10 mouse cellular contexts compared by ENCODE assay signal in genomic region chr4:63226164-63226882, GRCm38 (mm10). TPM values are rescaled to one million over a fixed set of nuclear protein-coding genes. Genes with fewer than 3 reads are reported as not detected.
DNase-seq lines count a peak whose midpoint lies in the region; ATAC-seq and TF ChIP-seq lines count a peak whose summit lies in the region.
"Had no signal": no experiment of that assay in that cellular context is flagged by ENCODE, and none has a peak within 500 bp of the region (broad histone marks: within the 10 kb centered on the region; RNA-seq: fewer than 3 reads in every experiment).

No protein-coding gene starts in this region.

- no peak overlapping the region for H3K9ac ChIP-seq in lung, embryonic 16.5 days (ENCODE audit: low read length)
- H3K9ac ChIP-seq in hindbrain, embryonic 16.5 days (ENCODE audit: low read depth, low read length), result no peak overlapping the region
- no peak overlapping the region for H3K9ac ChIP-seq in limb, embryonic 14.5 days (ENCODE audit: low read depth, low read length, severe bottlenecking)

- no peak for ATAC-seq in cerebellum, adult (ENCODE audit: insufficient number of reproducible peaks, low FRiP score, low TSS enrichment)
- ATAC-seq in lung, embryonic 16.5 days (ENCODE audit: low read depth), result peak; percentile 53
- ATAC-seq in hindbrain, embryonic 16.5 days, result peak; percentile 61; the same call in 1 of the 2 replicates
- ATAC-seq in limb, embryonic 14.5 days (ENCODE audit: low FRiP score, low read depth), result no peak
- no peak for ATAC-seq in erythroblast, adult 5-6 weeks (replicated peaks; ENCODE audit: low FRiP score, poor library complexity, severe bottlenecking)

- no peak overlapping the region for H3K4me3 ChIP-seq in lung, embryonic 16.5 days (ENCODE audit: low read length)
- no peak overlapping the region for H3K4me3 ChIP-seq in hindbrain, embryonic 16.5 days (ENCODE audit: low read length)
- no peak overlapping the region for H3K4me3 ChIP-seq in limb, embryonic 14.5 days (replicated peaks; ENCODE audit: low read length)

- peaks cover 15% of the 10 kb centered on the region for H3K4me1 ChIP-seq in lung, embryonic 16.5 days (replicated peaks; ENCODE audit: control insufficient read depth, insufficient read depth, low read length)
- peaks cover 36% of the 10 kb centered on the region for H3K4me1 ChIP-seq in hindbrain, embryonic 16.5 days (ENCODE audit: control insufficient read depth, insufficient read depth, low read depth, low read length)
- H3K4me1 ChIP-seq in limb, embryonic 14.5 days (ENCODE audit: control insufficient read depth, insufficient read depth, low read length), result peaks cover 52% of the 10 kb centered on the region

- H3K36me3 ChIP-seq in lung, embryonic 16.5 days (ENCODE audit: control insufficient read depth, insufficient read depth, low read length), result peaks cover 12% of the 10 kb centered on the region
- no peaks in the 10 kb centered on the region for H3K36me3 ChIP-seq in hindbrain, embryonic 16.5 days (ENCODE audit: control insufficient read depth, insufficient read depth, low read length)
- peaks cover 78% of the 10 kb centered on the region for H3K36me3 ChIP-seq in limb, embryonic 14.5 days (ENCODE audit: control insufficient read depth, insufficient read depth, low read length)

- 53% methylated on average over 8 of the region's 8 CpGs for WGBS in lung, embryonic 16.5 days
- 58% methylated on average over 8 of the region's 8 CpGs for WGBS in hindbrain, embryonic 16.5 days
- 65% methylated on average over 8 of the region's 8 CpGs for WGBS in limb, embryonic 14.5 days

- DNase-seq in cerebellum, postnatal 10 days, result peak; percentile 70 to 84
- DNase-seq in lung, postnatal 36 days, result no peak
- peak; percentile 67 for DNase-seq in limb, embryonic 14.5 days (ENCODE audit: low spot score)
- DNase-seq in adrenal gland, adult 8-10 months, result no peak

- H3K9me3 ChIP-seq in lung, embryonic 16.5 days (ENCODE audit: control insufficient read depth, low read length), result no peaks in the 10 kb centered on the region
- no peaks in the 10 kb centered on the region for H3K9me3 ChIP-seq in hindbrain, embryonic 16.5 days (ENCODE audit: control insufficient read depth, low read length)
- no peaks in the 10 kb centered on the region for H3K9me3 ChIP-seq in limb, embryonic 14.5 days (ENCODE audit: control insufficient read depth, low read length)

- no peaks in the 10 kb centered on the region for H3K27me3 ChIP-seq in lung, embryonic 16.5 days (ENCODE audit: control insufficient read depth, insufficient read depth, low read depth, low read length)
- H3K27me3 ChIP-seq in hindbrain, embryonic 16.5 days (replicated peaks; ENCODE audit: control insufficient read depth, insufficient read depth, low read length), result no peaks in the 10 kb centered on the region
- H3K27me3 ChIP-seq in limb, embryonic 14.5 days (ENCODE audit: control insufficient read depth, insufficient read depth, low read length), result no peaks in the 10 kb centered on the region

- H3K4me2 ChIP-seq in lung, embryonic 16.5 days (ENCODE audit: low read depth, low read length), result no peak overlapping the region
- H3K4me2 ChIP-seq in hindbrain, embryonic 16.5 days (ENCODE audit: low read length), result no peak overlapping the region
- no peak overlapping the region for H3K4me2 ChIP-seq in limb, embryonic 14.5 days (replicated peaks; ENCODE audit: low read depth, low read length, severe bottlenecking)
- H3K4me2 ChIP-seq: heart, embryonic 11.5 days had no signal

- TF ChIP-seq POLR2A in limb, embryonic 14.5 days (IDR thresholded peaks at IDR 0.05; ENCODE audit: borderline replicate concordance, extremely low read depth, insufficient read depth, insufficient read length), result no peak

- H3K27ac ChIP-seq in lung, embryonic 16.5 days (ENCODE audit: low read length), result peak overlapping the region; percentile 78
- no peak overlapping the region for H3K27ac ChIP-seq in hindbrain, embryonic 16.5 days (ENCODE audit: low read depth, low read length)
- peak overlapping the region; percentile 80 for H3K27ac ChIP-seq in limb, embryonic 14.5 days (replicated peaks; ENCODE audit: low read depth, low read length)

RNA-seq across cellular contexts. Expression of gene Col27a1, which starts 12.5 kb away (rescaled TPM):
- 16.4 and 18.3 TPM in 2 replicates for polyA plus RNA-seq in lung, embryonic 16.5 days (2015; fragmentation: Nextera tagmentation; extraction: Ambion mirVana)
- 2.7 and 3.1 TPM in 2 replicates for polyA plus RNA-seq in hindbrain, embryonic 16.5 days (2015; fragmentation: Nextera tagmentation; extraction: Ambion mirVana)
- 134 and 171 TPM in 2 replicates for polyA plus RNA-seq in limb, embryonic 14.5 days (2012; rRNA removed)
- 34.1 and 40.5 TPM in 2 replicates for polyA plus RNA-seq in limb, embryonic 14.5 days (2014; fragmentation: Nextera tagmentation; extraction: Ambion mirVana)
- total RNA-seq in erythroblast, adult 5-6 weeks (2015; ENCODE audit: low replicate concordance), result 0.96 TPM in 1 of 2 replicates, not detected in the other
- not detected in 2 replicates for total RNA-seq in erythroblast, adult 5-6 weeks (2017; ENCODE audit: low replicate concordance)
- 10 to 100 TPM in 3 of 4 experiments, 1 to 10 TPM in 1; 9.8 to 32.3 (median 22.5) TPM for total RNA-seq in adrenal gland, adult 8-10 months (2022)

RNA-seq across cellular contexts. Expression of gene Kif12, which starts 54.4 kb away (rescaled TPM):
- polyA plus RNA-seq in lung, embryonic 16.5 days (2015; fragmentation: Nextera tagmentation; extraction: Ambion mirVana), result 4.8 and 5.4 TPM in 2 replicates
- not detected in 2 replicates for polyA plus RNA-seq in hindbrain, embryonic 16.5 days (2015; fragmentation: Nextera tagmentation; extraction: Ambion mirVana)
- 1.3 and 1.4 TPM in 2 replicates for polyA plus RNA-seq in limb, embryonic 14.5 days (2012; rRNA removed)
- 0.14 and 0.40 TPM in 2 replicates for polyA plus RNA-seq in limb, embryonic 14.5 days (2014; fragmentation: Nextera tagmentation; extraction: Ambion mirVana)
- total RNA-seq in erythroblast, adult 5-6 weeks (2015; ENCODE audit: low replicate concordance), result not detected in 2 replicates
- total RNA-seq in erythroblast, adult 5-6 weeks (2017; ENCODE audit: low replicate concordance), result not detected in 2 replicates
- total RNA-seq in adrenal gland, adult 8-10 months (2022), result not detected
- total RNA-seq: left cerebral cortex, postnatal 10 days had no signal

Comparison
In these comparisons a context has a peak if more than half of its experiments do, and no peak if none do; other contexts are left out.
1. DNase-seq: peak in cerebellum, postnatal 10 days (2 of 2) and limb, embryonic 14.5 days (single experiment); none in lung, postnatal 36 days (single experiment) and adrenal gland, adult 8-10 months (single experiment).
2. ATAC-seq: peak in lung, embryonic 16.5 days (single experiment) and hindbrain, embryonic 16.5 days (single experiment); none in cerebellum, adult (single experiment), limb, embryonic 14.5 days (single experiment) and erythroblast, adult 5-6 weeks (single experiment).